Mouse (Mus musculus) embryonic facial prominence, embryonic 11.5 days (tissue): ENCODE measurements around the gene Pdzph1. TPM values are rescaled to one million over a fixed set of nuclear protein-coding genes. Genes with fewer than 3 reads are reported as not detected.

ENCODE experiments used
- ATAC-seq: fragments of 200-750 bp; cut with Nextera tagmentation; replicated peaks from 2 replicates; pipeline ENCODE4 v1.8.0; 2017; ENCODE audit warnings: low read depth; ENCODE audit not compliant: insufficient number of reproducible peaks, low FRiP score, low TSS enrichment
- DNase-seq: peaks from one replicate; pipeline ENCODE4 v3.0.0-alpha.2; 2015; ENCODE audit warnings: low spot score
- H3K27ac ChIP-seq: fragments of 300-500 bp; sonication (generic); replicated peaks from 2 replicates; pipeline ENCODE4 v1.5.1; 2014; ENCODE audit warnings: mild to moderate bottlenecking, low read depth, low read length, control low read depth
- H3K27me3 ChIP-seq: fragments of 300-500 bp; sonication (generic); 2 replicates; pipeline ENCODE4 v1.6.1; 2014; ENCODE audit warnings: mild to moderate bottlenecking, low read length, moderate library complexity, mixed read lengths; ENCODE audit not compliant: control insufficient read depth, insufficient read depth
- H3K36me3 ChIP-seq: fragments of 300-500 bp; sonication (generic); replicated peaks from 2 replicates; pipeline ENCODE4 v1.6.1; 2014; ENCODE audit warnings: low read depth, mild to moderate bottlenecking, low read length, moderate library complexity, mixed read lengths; ENCODE audit not compliant: control insufficient read depth, insufficient read depth
- H3K4me1 ChIP-seq: fragments of 300-500 bp; sonication (generic); 2 replicates; pipeline ENCODE4 v1.6.1; 2014; ENCODE audit warnings: low read length, mixed read lengths; ENCODE audit not compliant: control insufficient read depth, insufficient read depth
- H3K4me2 ChIP-seq: fragments of 300-500 bp; sonication (generic); 2 replicates; pipeline ENCODE4 v1.6.1; 2014; ENCODE audit warnings: low read depth, mild to moderate bottlenecking, control low read depth, low read length, moderate library complexity
- H3K4me3 ChIP-seq: fragments of 300-500 bp; sonication (generic); 2 replicates; pipeline ENCODE4 v1.5.1; 2014; ENCODE audit warnings: low read depth, low read length, control low read depth
- H3K9ac ChIP-seq: fragments of 300-500 bp; sonication (generic); replicated peaks from 2 replicates; pipeline ENCODE4 v1.6.1; 2014; ENCODE audit warnings: mild to moderate bottlenecking, control low read depth, low read length
- H3K9me3 ChIP-seq: fragments of 300-500 bp; sonication (generic); replicated peaks from 2 replicates; pipeline ENCODE4 v1.6.1; 2016; ENCODE audit warnings: mild to moderate bottlenecking, low read length, inconsistent platforms, mixed read lengths; ENCODE audit not compliant: control insufficient read depth
- WGBS: fragments of 180-500 bp; shearing (Covaris S2); extraction: QIAGEN DNeasy Blood & Tissue Kit; methylation state at CpG from one replicate; pipeline ENCODE4 v1.1.7; 2014; 5-methylcytosine and 5-hydroxymethylcytosine counted together
- polyA plus RNA-seq: library from polyadenylated mRNA; unstranded; fragments of >200 nt; fragmentation: Nextera tagmentation; extraction: Ambion mirVana; gene quantifications from 2 replicates; pipeline ENCODE4 v1.2.1, GENCODE M21; 2014

The Pdzph1 gene
- polyA plus RNA-seq, 1 experiment from 2014 or later = 2.9 TPM

GRCm38 (mm10) chr17:58918539-58918938 lies 72.6 kb downstream of the Pdzph1 start:
- Histone ChIP-seq H3K27me3 (no peaks in the 10 kb centered on the region), H3K36me3 (no peaks in the 10 kb centered on the region), H3K9ac (no peak overlapping the region), H3K9me3 (no peaks in the 10 kb centered on the region), H3K4me2 (no peak overlapping the region), H3K4me1 (no peaks in the 10 kb centered on the region), H3K4me3 (no peak overlapping the region), H3K27ac (no peak overlapping the region)
- 77% methylated on average over 3 of the region's 3 CpGs for WGBS
- DNase-seq (no peak), ATAC-seq (0 out of 2 replicates have a peak, but pooled peaks have one; percentile 53)

- Histone ChIP-seq H3K4me1 (no peaks in the 10 kb centered on the region), H3K9ac (no peak overlapping the region), H3K27ac (no peak overlapping the region), H3K4me2 (no peak overlapping the region), H3K27me3 (no peaks in the 10 kb centered on the region), H3K9me3 (no peaks in the 10 kb centered on the region), H3K36me3 (no peaks in the 10 kb centered on the region), H3K4me3 (no peak overlapping the region)
- no peak for ATAC-seq
- 76% methylated on average over 7 of the region's 7 CpGs for WGBS
- DNase-seq = no peak
These were observed 79.6 kb downstream of the Pdzph1 start for GRCm38 (mm10) chr17:58911564-58911963.

- Histone ChIP-seq H3K27me3 (no peaks in the 10 kb centered on the region), H3K4me3 (no peak overlapping the region), H3K9ac (no peak overlapping the region), H3K9me3 (no peaks in the 10 kb centered on the region), H3K36me3 (no peaks in the 10 kb centered on the region), H3K4me2 (no peak overlapping the region), H3K4me1 (no peaks in the 10 kb centered on the region), H3K27ac (no peak overlapping the region)
- WGBS = 37% methylated on average over 8 of the region's 8 CpGs
- ATAC-seq = no peak
- DNase-seq = peak; percentile 82
These were observed 82.0 kb downstream of the Pdzph1 start for GRCm38 (mm10) chr17:58909061-58909661.

GRCm38 (mm10) chr17:58906001-58906400 lies 85.2 kb downstream of the Pdzph1 start:
- H3K27me3 ChIP-seq = no peaks in the 10 kb centered on the region
- H3K4me3 ChIP-seq = no peak overlapping the region
- no peak overlapping the region for H3K9ac ChIP-seq
- H3K4me1 ChIP-seq = no peaks in the 10 kb centered on the region
- H3K4me2 ChIP-seq = no peak overlapping the region
- H3K9me3 ChIP-seq = no peaks in the 10 kb centered on the region
- H3K36me3 ChIP-seq = no peaks in the 10 kb centered on the region
- 79% methylated on average over 2 of the region's 2 CpGs for whole genome bisulfite sequencing
- DNase-seq (no peak), ATAC-seq (no peak)
- no peak overlapping the region for H3K27ac ChIP-seq

GRCm38 (mm10) chr17:58891488-58892210 lies 99.5 kb downstream of the Pdzph1 start:
- Histone ChIP-seq H3K4me3 (no peak overlapping the region), H3K4me2 (no peak overlapping the region), H3K27ac (no peak overlapping the region), H3K4me1 (no peaks in the 10 kb centered on the region), H3K36me3 (no peaks in the 10 kb centered on the region), H3K27me3 (no peaks in the 10 kb centered on the region), H3K9ac (no peak overlapping the region), H3K9me3 (no peaks in the 10 kb centered on the region)
- no peak for ATAC-seq
- WGBS = 38% methylated on average over 4 of the region's 4 CpGs
- DNase-seq = no peak

GRCm38 (mm10) chr17:58889905-58890645 lies 101.1 kb downstream of the Pdzph1 start:
- Histone ChIP-seq H3K9me3 (no peaks in the 10 kb centered on the region), H3K4me1 (no peaks in the 10 kb centered on the region), H3K36me3 (no peaks in the 10 kb centered on the region), H3K27me3 (no peaks in the 10 kb centered on the region), H3K4me2 (no peak overlapping the region), H3K9ac (no peak overlapping the region), H3K4me3 (no peak overlapping the region), H3K27ac (no peak overlapping the region)
- ATAC-seq (no peak), DNase-seq (peak; percentile 10)
- 61% methylated on average over 4 of the region's 4 CpGs for whole genome bisulfite sequencing

GRCm38 (mm10) chr17:58884393-58884792 lies 106.8 kb downstream of the Pdzph1 start:
- ATAC-seq = no peak

GRCm38 (mm10) chr17:58873356-58873755 lies 117.8 kb downstream of the Pdzph1 start:
- Histone ChIP-seq H3K4me2 (no peak overlapping the region), H3K9ac (no peak overlapping the region), H3K27ac (no peak overlapping the region), H3K4me1 (no peaks in the 10 kb centered on the region), H3K27me3 (no peaks in the 10 kb centered on the region), H3K36me3 (no peaks in the 10 kb centered on the region), H3K4me3 (no peak overlapping the region), H3K9me3 (no peaks in the 10 kb centered on the region)
- DNase-seq = no peak
- WGBS = 72% methylated on average over 1 of the region's 1 CpGs
- no peak for ATAC-seq

More at GRCm38 (mm10) chr17:58884393-58884792, 106.8 kb downstream of the Pdzph1 start:
- H3K4me2 ChIP-seq = no peak overlapping the region
- H3K27me3 ChIP-seq = no peaks in the 10 kb centered on the region
- WGBS = 71% methylated on average over 1 of the region's 1 CpGs
- H3K36me3 ChIP-seq = no peaks in the 10 kb centered on the region
- H3K9ac ChIP-seq = no peak overlapping the region
- no peak for DNase-seq
- no peaks in the 10 kb centered on the region for H3K4me1 ChIP-seq
- H3K9me3 ChIP-seq = no peaks in the 10 kb centered on the region
- H3K4me3 ChIP-seq = no peak overlapping the region
- no peak overlapping the region for H3K27ac ChIP-seq
